Mouse (Mus musculus) T-helper 17 cell (primary cell): ENCODE measurements at regions not wholly inside any gene's neighbourhood (a gene's known extent, or its start where the extent isn't known, plus 50 kb on each side); places are given as distances from the start of the nearest gene placed in this dataset.
"Not testable (repeated sequence)": the region's sequence is repeated elsewhere in the genome, so short reads cannot be mapped to it uniquely, and the experiment has no call there.

Source experiments
- in situ Hi-C, 2 experiments: fragments of 300-600 bp; cut with MboI, MseI; formaldehyde crosslinking; loops; 1 replicate in 1 of 2; 2 replicates in 1 of 2; pipeline ENCODE4 v1.15.1; 2025; ENCODE audit warnings: high pct_unique_total_duplicates in 2 of 2

GRCm38 (mm10) chr5:45382804-45383203, 67.2 kb downstream of the Qdpr start:
- in situ Hi-C loops, result no loop called here

GRCm38 (mm10) chr5:45378486-45378885, 71.5 kb downstream of the Qdpr start:
- in situ Hi-C loops, result no loop called here

GRCm38 (mm10) chr5:45373069-45373468, 77.0 kb downstream of the Qdpr start:
- in situ Hi-C loops, result no loop called here

- in situ Hi-C loops, result no loop called here
These were observed 81.6 kb downstream of the Qdpr start for GRCm38 (mm10) chr5:45368451-45368850.

- in situ Hi-C loops, result no loop called here
These were observed 89.8 kb downstream of the Qdpr start for GRCm38 (mm10) chr5:45360189-45360588.

- in situ Hi-C loops, result no loop called here
These were observed 109.6 kb downstream of the Qdpr start for GRCm38 (mm10) chr5:45340411-45340810.

GRCm38 (mm10) chr5:45336801-45337200, 113.2 kb downstream of the Qdpr start:
- in situ Hi-C loops, result no loop called here

- in situ Hi-C loops, result not testable (repeated sequence)
These were observed 125.6 kb downstream of the Qdpr start for GRCm38 (mm10) chr5:45324468-45324867.

- in situ Hi-C loops, result no loop called here
These were observed 126.5 kb downstream of the Qdpr start for GRCm38 (mm10) chr5:45323500-45323899.

- in situ Hi-C loops, result no loop called here
These were observed 132.0 kb downstream of the Qdpr start for GRCm38 (mm10) chr5:45318026-45318425.

- in situ Hi-C loops, result no loop called here
These were observed 148.9 kb downstream of the Qdpr start for GRCm38 (mm10) chr5:45301120-45301519.

GRCm38 (mm10) chr5:45298872-45299271, 151.2 kb downstream of the Qdpr start:
- in situ Hi-C loops, result no loop called here

GRCm38 (mm10) chr5:45295134-45295533, 154.9 kb downstream of the Qdpr start:
- in situ Hi-C loops, result no loop called here

- in situ Hi-C loops, result no loop called here
These were observed 157.0 kb downstream of the Qdpr start for GRCm38 (mm10) chr5:45292833-45293546.

- in situ Hi-C loops, result no loop called here
These were observed 157.7 kb downstream of the Qdpr start for GRCm38 (mm10) chr5:45292383-45292782.

- in situ Hi-C loops, result no loop called here
These were observed 158.3 kb downstream of the Qdpr start for GRCm38 (mm10) chr5:45291752-45292151.

GRCm38 (mm10) chr5:45291276-45291675, 158.8 kb downstream of the Qdpr start:
- in situ Hi-C loops, result no loop called here

GRCm38 (mm10) chr5:45286454-45286853, 163.6 kb downstream of the Qdpr start:
- in situ Hi-C loops, result loop anchor here in 1 of 2 experiments (10.0 kb wide), 1 partner anchor 1192 kb away; no protein-coding TSS in a partner anchor

GRCm38 (mm10) chr5:45284680-45285079, 165.4 kb downstream of the Qdpr start:
- in situ Hi-C loops, result loop anchor here in 1 of 2 experiments (10.0 kb wide), 1 partner anchor 1190 kb away; no protein-coding TSS in a partner anchor

GRCm38 (mm10) chr5:45283908-45284415, 166.1 kb downstream of the Qdpr start:
- in situ Hi-C loops, result loop anchor here in 1 of 2 experiments (10.0 kb wide), 1 partner anchor 1189 kb away; no protein-coding TSS in a partner anchor

GRCm38 (mm10) chr5:45282207-45282930, 167.7 kb downstream of the Qdpr start:
- in situ Hi-C loops, result loop anchor here in 1 of 2 experiments (10.0 kb wide), 1 partner anchor 1188 kb away; no protein-coding TSS in a partner anchor

GRCm38 (mm10) chr5:45278571-45278970, 171.5 kb downstream of the Qdpr start:
- in situ Hi-C loops, result no loop called here
